Mouse (Mus musculus) CH12F3 (cell line): ENCODE measurements around the gene Myh13.

Experiments
- in situ Hi-C: fragments of 300-500 bp; cut with MboI; formaldehyde crosslinking; loops from 2 replicates; pipeline ENCODE4 v1.14.3; 2020; ENCODE audit warnings: low sequenced_read_pairs

Myh13 gene

GRCm38 (mm10) chr11:67386815-67387415, 65.5 kb downstream of the Myh13 start:
- in situ Hi-C loops, result no loop called here

DNA sequence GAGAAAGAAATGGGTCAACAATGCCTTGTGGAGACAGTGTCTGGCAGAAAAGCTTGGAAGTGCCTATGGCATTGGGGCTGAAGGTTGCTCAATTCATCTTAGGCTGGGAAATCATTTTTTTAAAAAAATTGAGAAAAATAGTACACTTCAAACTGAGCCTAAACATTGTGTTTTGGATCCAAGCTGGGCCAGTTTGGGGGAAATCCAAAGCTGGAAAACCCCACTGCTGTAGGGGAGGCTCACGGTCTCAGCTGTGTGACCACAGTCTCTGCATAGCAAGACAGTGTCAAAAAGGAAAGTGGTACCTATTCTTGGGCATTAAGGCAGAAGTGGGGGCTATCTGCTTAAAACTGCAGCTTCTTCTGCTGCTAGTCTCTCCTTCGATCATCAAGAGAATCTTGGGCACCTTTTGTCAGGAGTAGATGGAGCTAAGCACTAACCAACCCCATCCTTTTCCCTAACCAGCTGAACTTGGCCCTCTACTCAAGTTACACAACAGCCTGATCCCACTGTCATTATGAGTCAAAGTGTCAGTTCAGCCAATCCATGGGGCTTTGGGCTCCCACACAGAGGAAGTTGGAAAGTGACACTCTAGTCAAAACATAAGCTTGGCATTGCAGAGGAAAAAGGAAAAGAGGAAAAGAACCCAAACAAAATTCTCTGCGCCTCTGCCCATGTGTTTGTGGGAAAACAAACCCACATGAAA, 69.4 kb downstream of the Myh13 start:
- in situ Hi-C loops, result no loop called here

DNA sequence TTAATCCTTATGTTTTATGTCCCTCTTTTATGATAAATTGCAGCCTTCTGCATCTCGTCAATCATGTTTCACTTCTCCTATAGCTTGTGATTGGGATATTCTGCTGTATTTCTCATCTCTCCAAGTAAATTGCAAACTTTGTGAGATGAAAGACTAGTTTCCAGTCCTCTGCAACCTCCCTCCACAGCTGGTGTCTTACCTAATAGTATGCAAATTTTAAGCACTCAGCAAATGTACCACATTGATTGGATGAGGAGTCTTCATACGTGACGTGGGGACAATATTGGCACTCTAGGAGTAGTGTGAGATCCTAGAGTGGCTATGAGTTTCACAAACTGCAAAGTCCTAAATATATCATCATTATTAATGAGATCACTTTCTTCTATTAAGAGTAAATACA, 70.9 kb downstream of the Myh13 start:
- in situ Hi-C loops, result no loop called here

DNA sequence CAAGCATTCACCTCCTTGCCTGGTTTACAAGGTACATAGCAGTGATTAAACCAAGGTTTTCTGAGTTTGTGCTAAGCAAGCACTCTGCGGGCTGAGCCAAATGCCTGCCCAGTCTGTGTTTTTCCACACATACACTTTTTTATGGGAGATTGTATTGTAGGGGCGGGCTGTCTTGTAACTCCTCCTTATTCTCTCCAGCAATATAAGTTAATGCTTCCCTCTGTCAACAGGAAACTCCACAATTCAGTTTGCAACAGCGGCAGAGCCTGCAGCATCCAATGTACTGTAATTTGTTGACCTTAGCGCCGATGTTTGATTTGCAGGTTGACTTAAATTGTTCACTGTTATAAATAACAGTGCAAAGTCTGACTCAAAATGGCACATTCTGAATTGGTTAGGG, 79.5 kb downstream of the Myh13 start:
- in situ Hi-C loops, result no loop called here

DNA sequence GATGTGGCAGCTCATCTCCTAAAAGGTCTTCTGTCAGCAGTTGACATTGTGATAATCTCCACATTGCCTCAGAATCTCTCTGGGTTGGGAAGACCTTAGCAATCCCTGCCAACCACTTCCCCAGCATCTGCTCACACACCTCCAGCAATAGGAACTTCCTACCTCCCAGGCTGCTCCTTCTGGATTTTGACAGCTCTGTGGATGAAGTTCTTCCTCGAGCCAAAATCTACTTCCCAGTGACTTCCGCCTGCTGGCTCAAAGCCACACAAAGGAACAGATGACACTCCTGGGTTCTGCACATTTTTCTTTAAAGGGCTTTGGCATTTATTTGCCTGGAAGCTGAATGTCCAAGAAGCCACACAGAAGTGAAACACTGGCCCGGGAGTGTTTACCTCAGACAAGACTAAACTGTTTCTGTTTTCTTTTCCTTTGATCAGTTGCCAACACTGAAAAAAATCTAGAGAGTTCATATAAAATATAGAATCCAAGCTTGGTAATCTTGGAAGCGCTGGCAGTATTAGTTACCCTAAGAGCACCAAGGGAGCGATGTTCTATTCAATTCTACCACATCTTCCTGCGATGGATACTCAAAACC, 93.0 kb downstream of the Myh13 start:
- in situ Hi-C loops, result no loop called here
